Mouse (Mus musculus): ENCODE results near the gene Noto. TPM values are rescaled to one million over a fixed set of nuclear protein-coding genes. Genes with fewer than 3 reads are reported as not detected.

Gene Noto
- total and polyA plus RNA-seq, 2 experiments from 2014 or later = not detected

- no peaks in the 10 kb centered on the region for H3K36me3 ChIP-seq (replicated peaks; ENCODE audit: control insufficient read depth, insufficient read depth, low read length)
- peaks cover 6% of the 10 kb centered on the region; the same call in 1 of the 2 replicates for H3K4me1 ChIP-seq (ENCODE audit: control insufficient read depth, insufficient read depth)
- TF ChIP-seq EP300 (IDR thresholded peaks at IDR 0.05; ENCODE audit: low read depth) (no peak), CTCF (IDR thresholded peaks at IDR 0.05; ENCODE audit: low read depth) (no peak)
- H3K27ac ChIP-seq (ENCODE audit: low read depth) = no peak within 1 kb of the TSS
- peak within 1 kb of the TSS; percentile 70 for H3K9ac ChIP-seq (replicated peaks; ENCODE audit: low read depth, low read length)
- no peaks in the 10 kb centered on the region for H3K27me3 ChIP-seq (ENCODE audit: control insufficient read depth, insufficient read depth, low read length)
- ATAC-seq (ENCODE audit: insufficient read depth, low read depth) (peak; percentile 89), DNase-seq (ENCODE audit: low spot score) (peak; percentile 56)
- under 1% methylated on average over 38 of the region's 39 CpGs for WGBS
- H3K9me3 ChIP-seq (replicated peaks; ENCODE audit: control insufficient read depth, low read length) = no peaks in the 10 kb centered on the region
- H3K4me2 ChIP-seq (ENCODE audit: low read depth, low read length) = peak within 1 kb of the TSS; percentile 96
- peak within 1 kb of the TSS; percentile 92 for H3K4me3 ChIP-seq (ENCODE audit: low read depth, low read length)
Observed at GRCm38 (mm10) chr6:85431842-85432431, 8.3 kb downstream of the Noto start, which contains the start of gene Smyd5. Gene Smyd5 (plus strand): TSS chr6:85431989.

GRCm38 (mm10) chr6:85433865-85434264, 10.2 kb downstream of the Noto start:
- H3K27ac ChIP-seq (ENCODE audit: low read depth) = no peak overlapping the region
- H3K9me3 ChIP-seq (replicated peaks; ENCODE audit: control insufficient read depth, low read length) = no peaks in the 10 kb centered on the region
- H3K27me3 ChIP-seq (ENCODE audit: control insufficient read depth, insufficient read depth, low read length) = no peaks in the 10 kb centered on the region
- DNase-seq (ENCODE audit: low spot score) = no peak
- no peak for ATAC-seq (ENCODE audit: insufficient read depth, low read depth)
- TF ChIP-seq CTCF (IDR thresholded peaks at IDR 0.05; ENCODE audit: low read depth) = no peak
- TF ChIP-seq EP300 (IDR thresholded peaks at IDR 0.05; ENCODE audit: low read depth) = no peak
- 0 out of 2 replicates have a peak, but pooled peaks cover 4% of the 10 kb centered on the region for H3K36me3 ChIP-seq (replicated peaks; ENCODE audit: control insufficient read depth, insufficient read depth, low read length)
- H3K9ac ChIP-seq (replicated peaks; ENCODE audit: low read depth, low read length) = no peak overlapping the region
- H3K4me1 ChIP-seq (ENCODE audit: control insufficient read depth, insufficient read depth) = peaks cover 6% of the 10 kb centered on the region; the same call in 1 of the 2 replicates
- H3K4me3 ChIP-seq (ENCODE audit: low read depth, low read length) = no peak overlapping the region
- no peak overlapping the region for H3K4me2 ChIP-seq (ENCODE audit: low read depth, low read length)
- WGBS = 77% methylated on average over 5 of the region's 5 CpGs

GRCm38 (mm10) chr6:85436204-85436603, 12.5 kb downstream of the Noto start:
- Histone ChIP-seq H3K9ac (replicated peaks; ENCODE audit: low read depth, low read length) (no peak overlapping the region), H3K27ac (ENCODE audit: low read depth) (no peak overlapping the region), H3K4me2 (ENCODE audit: low read depth, low read length) (no peak overlapping the region), H3K36me3 (replicated peaks; ENCODE audit: control insufficient read depth, insufficient read depth, low read length) (peaks cover 22% of the 10 kb centered on the region), H3K4me3 (ENCODE audit: low read depth, low read length) (no peak overlapping the region), H3K9me3 (replicated peaks; ENCODE audit: control insufficient read depth, low read length) (no peaks in the 10 kb centered on the region), H3K4me1 (ENCODE audit: control insufficient read depth, insufficient read depth) (peaks cover 6% of the 10 kb centered on the region; the same call in 1 of the 2 replicates), H3K27me3 (ENCODE audit: control insufficient read depth, insufficient read depth, low read length) (no peaks in the 10 kb centered on the region)
- no peak for ATAC-seq (ENCODE audit: insufficient read depth, low read depth)
- DNase-seq (ENCODE audit: low spot score) = no peak
- 76% methylated on average over 1 of the region's 1 CpGs for WGBS
- TF ChIP-seq CTCF (IDR thresholded peaks at IDR 0.05; ENCODE audit: low read depth) (no peak), EP300 (IDR thresholded peaks at IDR 0.05; ENCODE audit: low read depth) (no peak)

GRCm38 (mm10) chr6:85436631-85437030, 12.9 kb downstream of the Noto start:
- no peak overlapping the region for H3K9ac ChIP-seq (replicated peaks; ENCODE audit: low read depth, low read length)
- TF ChIP-seq EP300 (IDR thresholded peaks at IDR 0.05; ENCODE audit: low read depth) = no peak
- no peak for TF ChIP-seq CTCF (IDR thresholded peaks at IDR 0.05; ENCODE audit: low read depth)

GRCm38 (mm10) chr6:85441142-85441541, 17.5 kb downstream of the Noto start:
- no peak for TF ChIP-seq CTCF (IDR thresholded peaks at IDR 0.05; ENCODE audit: low read depth)
- TF ChIP-seq EP300 (IDR thresholded peaks at IDR 0.05; ENCODE audit: low read depth) = no peak
- Histone ChIP-seq H3K4me2 (ENCODE audit: low read depth, low read length) (no peak overlapping the region), H3K4me1 (ENCODE audit: control insufficient read depth, insufficient read depth) (no peaks in the 10 kb centered on the region), H3K9ac (replicated peaks; ENCODE audit: low read depth, low read length) (no peak overlapping the region), H3K4me3 (ENCODE audit: low read depth, low read length) (no peak overlapping the region), H3K27me3 (ENCODE audit: control insufficient read depth, insufficient read depth, low read length) (no peaks in the 10 kb centered on the region), H3K27ac (ENCODE audit: low read depth) (no peak overlapping the region), H3K36me3 (replicated peaks; ENCODE audit: control insufficient read depth, insufficient read depth, low read length) (peaks cover 36% of the 10 kb centered on the region), H3K9me3 (replicated peaks; ENCODE audit: control insufficient read depth, low read length) (no peaks in the 10 kb centered on the region)
- no peak for DNase-seq (ENCODE audit: low spot score)
- 87% methylated on average over 4 of the region's 4 CpGs for WGBS
- ATAC-seq (ENCODE audit: insufficient read depth, low read depth) = no peak

More at GRCm38 (mm10) chr6:85436631-85437030, 12.9 kb downstream of the Noto start:
- no peak overlapping the region for H3K4me3 ChIP-seq (ENCODE audit: low read depth, low read length)
- H3K36me3 ChIP-seq (replicated peaks; ENCODE audit: control insufficient read depth, insufficient read depth, low read length) = peaks cover 22% of the 10 kb centered on the region
- H3K4me1 ChIP-seq (ENCODE audit: control insufficient read depth, insufficient read depth) = peaks cover 6% of the 10 kb centered on the region; the same call in 1 of the 2 replicates
- no peak overlapping the region for H3K27ac ChIP-seq (ENCODE audit: low read depth)
- H3K4me2 ChIP-seq (ENCODE audit: low read depth, low read length) = no peak overlapping the region
- H3K27me3 ChIP-seq (ENCODE audit: control insufficient read depth, insufficient read depth, low read length) = no peaks in the 10 kb centered on the region
- H3K9me3 ChIP-seq (replicated peaks; ENCODE audit: control insufficient read depth, low read length) = no peaks in the 10 kb centered on the region
- 72% methylated on average over 5 of the region's 6 CpGs for WGBS
- DNase-seq (ENCODE audit: low spot score) (no peak), ATAC-seq (ENCODE audit: insufficient read depth, low read depth) (no peak)

All from heart, postnatal 0 days (tissue).